ENCODE assay signal across 30 mouse cellular contexts in the genomic region with DNA sequence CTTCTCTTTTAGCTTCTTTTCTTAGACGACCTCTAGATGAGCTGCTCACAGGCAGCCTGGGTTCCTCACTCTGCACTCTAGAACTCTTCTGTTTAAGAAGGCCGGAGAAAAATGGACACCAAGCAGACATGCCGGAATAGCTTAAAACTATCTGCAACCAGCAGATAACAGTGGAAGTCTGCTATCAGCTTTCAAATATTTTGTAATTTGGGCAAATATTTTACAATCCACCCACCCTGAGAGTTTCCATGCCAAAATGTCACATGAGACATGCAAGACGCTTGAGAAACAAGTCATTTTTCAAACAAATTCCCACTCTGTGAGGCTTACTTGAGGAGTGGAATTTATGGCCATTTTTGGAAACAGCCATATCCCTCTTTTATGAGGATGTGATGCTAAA.
DNase-seq lines count a peak whose midpoint lies in the region; ATAC-seq lines count a peak whose summit lies in the region.
"Had no signal": no experiment of that assay in that cellular context is flagged by ENCODE, and none has a peak within 500 bp of the region (broad histone marks: within the 10 kb centered on the region; RNA-seq: fewer than 3 reads in every experiment).

No protein-coding gene starts in this region.

- peak; percentile 49 for DNase-seq in heart, adult 11 months
- peak; percentile 14 for DNase-seq in kidney, postnatal 14 days
- DNase-seq in kidney, postnatal 36 days: no peak
- DNase-seq in lung, adult 18-20 months: no peak
- no peak for DNase-seq in ovary, postnatal 10 days (ENCODE audit: low spot score)
- DNase-seq: adrenal gland, adult 2 months; adrenal gland, postnatal 36 days; cerebellum, adult 18-20 months; cerebellum, postnatal 10 days; gastrocnemius, adult 2 months; gastrocnemius, postnatal 36 days; heart, adult 2 months; heart, postnatal 10 days; kidney, adult 9 months; right cerebral cortex, adult 18-20 months; right cerebral cortex, postnatal 4 days had no signal

- no peak overlapping the region for H3K4me2 ChIP-seq in heart, embryonic 11.5 days
- H3K4me2 ChIP-seq in lung, embryonic 15.5 days: no peak overlapping the region
- H3K4me2 ChIP-seq in stomach, embryonic 14.5 days (replicated peaks; ENCODE audit: low read depth, low read length): no peak overlapping the region
- H3K4me2 ChIP-seq: embryonic facial prominence, embryonic 13.5 days; heart, embryonic 13.5 days; hindbrain, embryonic 15.5 days; liver, embryonic 15.5 days; midbrain, embryonic 11.5 days had no signal

- H3K27ac ChIP-seq in heart, embryonic 11.5 days (ENCODE audit: low read depth, low read length): no peak overlapping the region
- peak overlapping the region; percentile 73 for H3K27ac ChIP-seq in lung, embryonic 15.5 days
- H3K27ac ChIP-seq in stomach, embryonic 14.5 days (ENCODE audit: low read length): peak overlapping the region; percentile 45; the same call in 1 of the 2 replicates
- H3K27ac ChIP-seq: embryonic facial prominence, embryonic 13.5 days; gastrocnemius, adult 2 months; heart, adult 2 months; hindbrain, embryonic 15.5 days; liver, embryonic 15.5 days had no signal

- no peak for ATAC-seq in heart, embryonic 11.5 days (replicated peaks; ENCODE audit: insufficient number of reproducible peaks, low FRiP score, low TSS enrichment)
- peak; percentile 28; the same call in 1 of the 2 replicates for ATAC-seq in lung, embryonic 15.5 days (ENCODE audit: borderline replicate concordance, extremely low read depth, low FRiP score, low TSS enrichment)
- no peak for ATAC-seq in stomach, embryonic 14.5 days (ENCODE audit: insufficient number of reproducible peaks, insufficient read depth, low FRiP score, low read depth)
- ATAC-seq: activated CD4-positive, CD25-positive, alpha-beta regulatory T cell, adult 4 months; forebrain, embryonic 16.5 days; inflammation-experienced regulatory T-cells, adult 6 months; midbrain, embryonic 16.5 days had no signal

- WGBS in heart, embryonic 11.5 days (ENCODE audit: insufficient replicate concordance): 49% methylated on average over 4 of the region's 4 CpGs
- 45% methylated on average over 4 of the region's 4 CpGs for WGBS in lung, embryonic 15.5 days
- 57% methylated on average over 4 of the region's 4 CpGs for WGBS in stomach, embryonic 14.5 days

- H3K36me3 ChIP-seq in heart, embryonic 11.5 days (ENCODE audit: control insufficient read depth, insufficient read depth, low read length): no peaks in the 10 kb centered on the region
- no peaks in the 10 kb centered on the region for H3K36me3 ChIP-seq in lung, embryonic 15.5 days
- H3K36me3 ChIP-seq in stomach, embryonic 14.5 days (ENCODE audit: control insufficient read depth, insufficient read depth, low read length): no peaks in the 10 kb centered on the region
- H3K36me3 ChIP-seq: embryonic facial prominence, embryonic 13.5 days; heart, embryonic 13.5 days; hindbrain, embryonic 15.5 days; liver, embryonic 15.5 days had no signal

- no peaks in the 10 kb centered on the region for H3K9me3 ChIP-seq in heart, embryonic 11.5 days (replicated peaks; ENCODE audit: control insufficient read depth, low read length)
- H3K9me3 ChIP-seq in lung, embryonic 15.5 days: no peaks in the 10 kb centered on the region
- H3K9me3 ChIP-seq in stomach, embryonic 14.5 days (ENCODE audit: control insufficient read depth, low read depth, low read length): no peaks in the 10 kb centered on the region
- H3K9me3 ChIP-seq: embryonic facial prominence, embryonic 13.5 days; hindbrain, embryonic 15.5 days; liver, embryonic 15.5 days had no signal

- H3K27me3 ChIP-seq in heart, embryonic 11.5 days (ENCODE audit: control insufficient read depth, insufficient read depth, low read length): no peaks in the 10 kb centered on the region
- H3K27me3 ChIP-seq in lung, embryonic 15.5 days: no peaks in the 10 kb centered on the region
- no peaks in the 10 kb centered on the region for H3K27me3 ChIP-seq in stomach, embryonic 14.5 days (ENCODE audit: control insufficient read depth, insufficient read depth, low read length)
- H3K27me3 ChIP-seq: CH12.LX; embryonic facial prominence, embryonic 13.5 days; hindbrain, embryonic 15.5 days; liver, embryonic 15.5 days had no signal

- H3K4me3 ChIP-seq in heart, embryonic 11.5 days (ENCODE audit: low read depth, low read length): no peak overlapping the region
- H3K4me3 ChIP-seq in lung, embryonic 15.5 days: no peak overlapping the region
- H3K4me3 ChIP-seq in stomach, embryonic 14.5 days (ENCODE audit: low read depth, low read length): no peak overlapping the region
- H3K4me3 ChIP-seq: embryonic facial prominence, embryonic 13.5 days; erythroblast, embryonic 14.5 days; gastrocnemius, adult 2 months; heart, adult 2 months; heart, embryonic 13.5 days; hindbrain, embryonic 15.5 days; liver, embryonic 15.5 days had no signal

- H3K4me1 ChIP-seq in heart, embryonic 11.5 days (ENCODE audit: control insufficient read depth, insufficient read depth, low read length): 0 out of 2 replicates have a peak, but pooled peaks cover 1% of the 10 kb centered on the region
- peaks cover 42% of the 10 kb centered on the region for H3K4me1 ChIP-seq in lung, embryonic 15.5 days
- H3K4me1 ChIP-seq in stomach, embryonic 14.5 days (ENCODE audit: control insufficient read depth, insufficient read depth, low read length): peaks cover 12% of the 10 kb centered on the region
- H3K4me1 ChIP-seq: hindbrain, embryonic 15.5 days; liver, embryonic 15.5 days had no signal

- no peak overlapping the region for H3K9ac ChIP-seq in heart, embryonic 11.5 days (ENCODE audit: low read depth, low read length)
- H3K9ac ChIP-seq in lung, embryonic 15.5 days: no peak overlapping the region
- H3K9ac ChIP-seq in stomach, embryonic 14.5 days (replicated peaks; ENCODE audit: low read depth, low read length): no peak overlapping the region
- H3K9ac ChIP-seq: embryonic facial prominence, embryonic 13.5 days; heart, embryonic 13.5 days; hindbrain, embryonic 15.5 days; liver, embryonic 15.5 days had no signal

Comparison
In these comparisons a context has a peak if more than half of its experiments do, and no peak if none do; other contexts are left out.
1. DNase-seq: peak in heart, adult 11 months (single experiment) and kidney, postnatal 14 days (single experiment); none in kidney, postnatal 36 days (0 of 2), lung, adult 18-20 months (0 of 2) and ovary, postnatal 10 days (single experiment).